Mouse (Mus musculus) stomach, embryonic 16.5 days (tissue): ENCODE data around the gene Slc3a1. TPM values are rescaled to one million over a fixed set of nuclear protein-coding genes. Genes with fewer than 3 reads are reported as not detected.
A peak's percentile ranks its signal among the peaks of the same experiment; 100 is the strongest.

Source experiments
- ATAC-seq: fragments of 200-750 bp; cut with Nextera tagmentation; 2 replicates; pipeline ENCODE4 v1.8.0; 2017; ENCODE audit warnings: moderate number of reproducible peaks, moderate TSS enrichment; ENCODE audit not compliant: insufficient read depth, low FRiP score
- H3K27ac ChIP-seq: fragments of 300-500 bp; sonication (generic); 2 replicates; pipeline ENCODE4 v1.5.1; 2014; ENCODE audit warnings: low read length
- H3K27me3 ChIP-seq: fragments of 300-500 bp; sonication (generic); 2 replicates; pipeline ENCODE4 v1.6.1; 2014; ENCODE audit warnings: low read length, control low read depth, mixed read lengths; ENCODE audit not compliant: control insufficient read depth, insufficient read depth
- H3K36me3 ChIP-seq: fragments of 300-500 bp; sonication (generic); 2 replicates; pipeline ENCODE4 v1.6.1; 2014; ENCODE audit warnings: low read length; ENCODE audit not compliant: control insufficient read depth, insufficient read depth
- H3K4me1 ChIP-seq: fragments of 300-500 bp; sonication (generic); 2 replicates; pipeline ENCODE4 v1.6.1; 2014; ENCODE audit warnings: low read length, control low read depth, mixed read lengths; ENCODE audit not compliant: control insufficient read depth, insufficient read depth
- H3K4me2 ChIP-seq: fragments of 300-500 bp; sonication (generic); 2 replicates; pipeline ENCODE4 v1.6.1; 2014; ENCODE audit warnings: low read depth, low read length, mixed read lengths
- H3K4me3 ChIP-seq: fragments of 300-500 bp; sonication (generic); replicated peaks from 2 replicates; pipeline ENCODE4 v1.5.1; 2014; ENCODE audit warnings: mild to moderate bottlenecking, low read length
- H3K9ac ChIP-seq: fragments of 300-500 bp; sonication (generic); 2 replicates; pipeline ENCODE4 v1.6.1; 2014; ENCODE audit warnings: low read length
- H3K9me3 ChIP-seq: fragments of 300-500 bp; sonication (generic); replicated peaks from 2 replicates; pipeline ENCODE4 v1.6.1; 2016; ENCODE audit warnings: low read length, control low read depth; ENCODE audit not compliant: control insufficient read depth
- WGBS: fragments of 180-500 bp; shearing (Covaris S2); extraction: QIAGEN DNeasy Blood & Tissue Kit; methylation state at CpG from one replicate; pipeline ENCODE4 v1.1.7; 2014; 5-methylcytosine and 5-hydroxymethylcytosine counted together
- polyA plus RNA-seq: library from polyadenylated mRNA; unstranded; fragments of >200 nt; fragmentation: Nextera tagmentation; extraction: Ambion mirVana; gene quantifications from 2 replicates; pipeline ENCODE4 v1.2.1, GENCODE M21; 2015

Gene Slc3a1
- polyA plus RNA-seq, 1 experiment from 2014 or later, result 8.7 TPM

DNA sequence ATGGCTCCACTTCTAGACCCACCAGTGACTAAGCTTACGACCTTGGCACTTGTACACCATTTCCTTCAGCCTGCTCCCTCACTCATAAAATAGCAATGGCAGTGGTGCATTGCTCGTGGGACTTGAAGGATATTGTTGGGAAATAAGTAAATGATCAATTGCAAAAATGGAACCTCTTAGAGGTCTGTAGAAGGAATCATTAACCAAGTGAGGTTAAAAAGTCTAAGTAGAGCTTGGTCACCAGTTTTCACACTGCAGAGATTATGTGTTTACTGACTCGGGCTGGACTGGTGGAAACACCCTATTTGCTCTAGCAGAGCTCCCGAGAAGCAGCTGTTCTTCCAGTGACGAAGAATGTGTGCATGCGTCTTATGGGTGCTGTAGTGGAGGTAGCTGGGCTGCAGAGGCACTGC is 15.2 kb downstream of the Slc3a1 start:
- H3K27ac ChIP-seq, result peak overlapping the region; percentile 43

DNA sequence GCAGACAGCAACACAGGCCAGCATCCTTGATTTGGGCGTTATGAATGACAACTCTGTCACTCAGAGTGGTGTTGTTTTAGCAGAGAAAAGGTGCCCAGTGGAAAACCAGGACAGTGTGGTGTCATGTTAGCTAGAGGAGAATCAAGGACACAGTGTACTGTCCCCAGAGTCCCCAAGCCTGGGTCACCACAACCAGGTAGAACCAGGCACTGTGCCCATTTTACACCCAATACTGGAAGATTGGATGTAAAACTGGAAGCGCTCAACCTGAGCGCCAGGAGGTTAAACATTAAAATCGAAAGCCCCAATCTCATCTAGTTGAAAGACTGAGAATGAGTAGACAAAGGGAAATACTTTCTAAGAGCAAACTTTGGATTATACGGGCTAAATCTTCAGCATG is 16.3 kb downstream of the Slc3a1 start:
- Histone ChIP-seq H3K27ac (no peak overlapping the region), H3K4me2 (no peak overlapping the region), H3K4me1 (no peaks in the 10 kb centered on the region), H3K9me3 (no peaks in the 10 kb centered on the region), H3K4me3 (no peak overlapping the region), H3K27me3 (no peaks in the 10 kb centered on the region), H3K9ac (no peak overlapping the region), H3K36me3 (no peaks in the 10 kb centered on the region)
- no peak for ATAC-seq
- 78% methylated on average over 5 of the region's 5 CpGs for WGBS

More for the DNA sequence above, 15.2 kb downstream of the Slc3a1 start:
- Histone ChIP-seq H3K4me1 (no peaks in the 10 kb centered on the region), H3K4me3 (no peak overlapping the region), H3K9ac (no peak overlapping the region), H3K36me3 (no peaks in the 10 kb centered on the region), H3K27me3 (no peaks in the 10 kb centered on the region), H3K4me2 (no peak overlapping the region), H3K9me3 (no peaks in the 10 kb centered on the region)
- 56% methylated on average over 6 of the region's 6 CpGs for WGBS
- peak; percentile 75; the same call in 1 of the 2 replicates for ATAC-seq

DNA sequence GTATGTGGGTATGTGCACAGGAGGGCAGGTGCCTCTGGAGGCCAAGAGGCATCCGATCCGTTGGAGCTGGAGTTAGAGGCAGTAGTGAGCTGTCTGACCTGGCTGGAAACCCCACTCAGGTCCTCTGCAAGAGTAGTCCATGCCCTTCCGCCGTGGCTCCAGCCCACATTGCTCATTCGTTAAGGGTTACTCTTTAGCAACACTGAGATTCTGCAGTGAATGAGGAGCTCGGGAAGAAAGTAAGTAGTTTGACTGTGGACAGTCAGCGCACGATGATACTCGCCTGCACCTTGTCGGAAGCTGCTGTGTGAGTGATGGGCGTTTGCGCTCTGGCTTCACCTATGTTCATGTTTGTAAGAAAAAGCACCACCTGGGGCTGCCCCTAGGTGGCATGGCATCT is 17.0 kb downstream of the Slc3a1 start:
- Histone ChIP-seq H3K27me3 (no peaks in the 10 kb centered on the region), H3K4me3 (no peak overlapping the region), H3K27ac (no peak overlapping the region), H3K9ac (no peak overlapping the region), H3K4me1 (no peaks in the 10 kb centered on the region), H3K4me2 (no peak overlapping the region), H3K9me3 (no peaks in the 10 kb centered on the region), H3K36me3 (no peaks in the 10 kb centered on the region)
- 82% methylated on average over 12 of the region's 12 CpGs for WGBS
- no peak for ATAC-seq

DNA sequence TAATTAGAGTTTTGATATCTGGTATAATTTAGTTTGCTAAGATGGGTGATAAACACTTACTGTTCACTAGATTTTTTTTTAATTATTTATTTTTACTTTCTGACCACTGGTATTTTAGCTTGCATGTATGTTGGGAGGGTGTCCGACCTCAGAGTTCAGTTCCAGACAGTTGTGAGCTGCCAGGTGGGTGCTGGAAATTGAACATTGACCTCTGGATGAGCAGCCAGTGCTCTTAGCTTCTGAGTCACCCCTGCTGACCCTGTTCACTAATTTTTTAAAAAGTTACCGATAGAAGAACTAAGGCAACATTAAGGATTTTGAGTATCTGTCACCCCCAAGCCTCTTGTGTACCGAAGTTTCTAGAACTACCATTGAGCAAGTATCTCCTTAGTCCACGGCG is 20.2 kb downstream of the Slc3a1 start:
- Histone ChIP-seq H3K4me3 (no peak overlapping the region), H3K9ac (no peak overlapping the region), H3K27ac (no peak overlapping the region), H3K36me3 (no peaks in the 10 kb centered on the region; the same call in 1 of the 2 replicates), H3K9me3 (no peaks in the 10 kb centered on the region), H3K4me1 (no peaks in the 10 kb centered on the region), H3K27me3 (no peaks in the 10 kb centered on the region), H3K4me2 (no peak overlapping the region)
- 91% methylated on average over 5 of the region's 5 CpGs for whole genome bisulfite sequencing
- ATAC-seq, result no peak

DNA sequence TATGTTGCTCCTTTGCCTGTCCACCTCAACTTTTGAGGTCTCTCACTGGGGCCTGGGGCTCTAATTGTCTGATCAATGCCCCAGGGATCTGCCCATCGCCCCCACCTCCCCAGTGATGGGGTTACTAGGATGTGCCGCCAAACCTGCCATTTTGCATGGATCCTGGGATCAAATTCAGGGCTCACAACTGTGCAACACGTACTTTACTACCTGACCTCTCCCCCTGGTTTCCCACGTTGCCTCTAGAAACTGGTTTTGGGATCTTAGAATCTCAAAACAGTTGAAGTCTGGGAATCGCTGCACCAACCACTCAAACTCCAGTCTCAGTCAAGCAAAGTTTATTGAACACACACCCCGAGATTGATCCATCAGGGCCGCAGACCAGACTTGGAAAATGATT is 30.1 kb downstream of the Slc3a1 start:
- H3K36me3 ChIP-seq, result no peaks in the 10 kb centered on the region
- no peak overlapping the region for H3K27ac ChIP-seq
- 90% methylated on average over 7 of the region's 7 CpGs for WGBS
- ATAC-seq, result no peak
- no peak overlapping the region for H3K9ac ChIP-seq
- no peak overlapping the region for H3K4me2 ChIP-seq
- H3K27me3 ChIP-seq, result no peaks in the 10 kb centered on the region
- H3K9me3 ChIP-seq, result no peaks in the 10 kb centered on the region
- no peak overlapping the region for H3K4me3 ChIP-seq
- no peaks in the 10 kb centered on the region for H3K4me1 ChIP-seq

DNA sequence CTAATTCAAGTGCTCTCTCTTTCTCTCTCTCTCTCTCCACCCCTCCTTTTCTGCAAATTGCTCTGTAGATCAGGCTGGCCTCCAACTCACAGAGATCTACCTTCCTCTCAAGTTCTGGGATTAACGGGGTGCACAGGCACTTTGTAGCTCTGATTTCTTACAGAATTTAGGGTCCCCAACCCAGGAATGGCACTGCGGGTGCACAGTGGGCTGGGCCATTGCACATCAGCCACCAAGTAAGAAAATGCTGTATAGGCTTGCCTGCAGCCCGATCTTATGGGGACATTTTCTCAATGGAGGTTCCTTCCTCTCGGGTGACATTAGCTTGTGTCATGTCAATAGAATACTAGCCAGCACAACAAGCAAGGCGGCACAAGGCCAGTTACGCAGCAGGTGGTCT is 31.0 kb downstream of the Slc3a1 start:
- 88% methylated on average over 6 of the region's 6 CpGs for WGBS
- Histone ChIP-seq H3K36me3 (no peaks in the 10 kb centered on the region), H3K9ac (no peak overlapping the region), H3K27ac (no peak overlapping the region), H3K4me2 (no peak overlapping the region), H3K27me3 (no peaks in the 10 kb centered on the region), H3K4me1 (no peaks in the 10 kb centered on the region), H3K4me3 (no peak overlapping the region), H3K9me3 (no peaks in the 10 kb centered on the region)
- no peak for ATAC-seq

DNA sequence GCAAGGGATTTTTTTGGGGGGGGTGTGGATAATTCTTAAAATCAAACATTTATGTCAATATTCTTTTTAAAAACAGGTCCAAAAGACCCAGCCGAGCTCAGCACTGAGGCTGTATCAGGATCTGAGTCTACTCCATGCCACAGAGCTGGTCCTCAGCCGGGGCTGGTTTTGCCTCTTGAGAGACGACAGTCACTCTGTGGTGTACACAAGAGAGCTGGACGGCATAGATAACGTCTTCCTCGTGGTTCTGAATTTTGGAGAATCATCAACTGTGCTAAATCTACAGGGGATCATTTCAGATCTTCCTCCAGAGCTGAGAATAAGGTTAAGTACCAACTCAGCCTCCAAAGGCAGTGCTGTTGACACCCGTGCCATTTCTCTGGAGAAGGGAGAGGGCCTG is 35.4 kb downstream of the Slc3a1 start:
- Histone ChIP-seq H3K9ac (no peak overlapping the region), H3K4me3 (no peak overlapping the region), H3K27ac (no peak overlapping the region), H3K36me3 (peaks cover 14% of the 10 kb centered on the region), H3K4me2 (no peak overlapping the region), H3K27me3 (no peaks in the 10 kb centered on the region), H3K4me1 (no peaks in the 10 kb centered on the region), H3K9me3 (no peaks in the 10 kb centered on the region)
- WGBS, result 82% methylated on average over 7 of the region's 7 CpGs
- ATAC-seq, result no peak

DNA sequence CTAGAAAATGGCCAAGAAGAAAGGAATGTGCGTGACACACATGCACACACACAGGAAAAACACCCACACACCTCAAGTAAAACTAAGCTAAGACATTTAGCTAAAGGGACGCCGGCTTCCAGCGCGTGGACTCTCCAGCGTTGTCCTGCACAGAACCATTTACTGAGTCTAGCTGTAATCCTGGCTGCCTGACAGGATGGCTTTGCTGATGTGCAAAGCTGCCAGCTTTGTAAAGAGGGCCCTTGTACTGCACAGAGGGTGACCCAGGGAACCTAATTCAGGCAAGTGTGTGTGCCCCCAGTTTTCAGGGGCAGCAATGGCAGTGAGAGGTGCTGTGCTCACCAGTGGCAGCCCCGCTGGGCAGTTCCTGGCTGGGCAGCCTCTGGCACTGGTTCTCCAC is 39.2 kb downstream of the Slc3a1 start:
- no peak overlapping the region for H3K9ac ChIP-seq
- H3K36me3 ChIP-seq, result peaks cover 14% of the 10 kb centered on the region
- ATAC-seq, result no peak
- H3K4me1 ChIP-seq, result no peaks in the 10 kb centered on the region
- H3K27ac ChIP-seq, result no peak overlapping the region
- WGBS, result 93% methylated on average over 7 of the region's 7 CpGs
- no peaks in the 10 kb centered on the region for H3K9me3 ChIP-seq
- H3K27me3 ChIP-seq, result no peaks in the 10 kb centered on the region
- no peak overlapping the region for H3K4me3 ChIP-seq
- no peak overlapping the region for H3K4me2 ChIP-seq

DNA sequence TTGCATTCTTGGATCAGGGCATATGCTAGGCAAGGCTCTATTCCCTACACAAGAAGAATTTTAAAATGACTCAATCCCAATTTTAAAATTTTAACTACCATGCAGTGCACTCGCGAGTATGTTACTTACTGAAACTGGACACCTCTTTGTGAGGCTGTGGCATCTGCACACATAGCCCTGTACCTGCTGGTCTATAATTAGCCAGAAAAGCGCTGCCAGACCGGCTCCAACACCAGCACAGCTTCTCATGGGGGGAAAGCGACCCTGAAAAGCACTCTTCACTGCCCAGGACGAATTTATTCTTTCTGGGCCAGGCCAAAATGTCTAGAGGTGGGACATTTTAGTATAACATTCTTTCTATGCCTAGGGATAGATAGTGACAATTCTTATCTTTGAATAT is 42.5 kb downstream of the Slc3a1 start:
- Histone ChIP-seq H3K4me2 (no peak overlapping the region), H3K27me3 (no peaks in the 10 kb centered on the region), H3K36me3 (peaks cover 10% of the 10 kb centered on the region), H3K4me3 (no peak overlapping the region), H3K4me1 (no peaks in the 10 kb centered on the region), H3K27ac (no peak overlapping the region), H3K9ac (no peak overlapping the region), H3K9me3 (no peaks in the 10 kb centered on the region)
- ATAC-seq, result no peak
- 82% methylated on average over 6 of the region's 6 CpGs for WGBS
